Mouse (Mus musculus): ENCODE data around the gene Smarcd1.

- TF ChIP-seq EP300 (IDR thresholded peaks at IDR 0.05; ENCODE audit: low read depth), result no peak
- no peak for TF ChIP-seq CTCF (IDR thresholded peaks at IDR 0.05; ENCODE audit: low read depth)
Observed at GRCm38 (mm10) chr15:99719865-99720264, 17.9 kb downstream of the Smarcd1 start.

All from liver, embryonic 14.5 days (tissue).